Mouse (Mus musculus) lung, postnatal 25 days (tissue): Measurements from ENCODE around the gene Ube2q1.
"Not testable (repeated sequence)": the region's sequence is repeated elsewhere in the genome, so short reads cannot be mapped to it uniquely, and the experiment has no call there.

Experiments
- DNase-seq: peaks from one replicate; pipeline ENCODE4 v3.0.0; 2022; ENCODE audit warnings: low spot score

Gene Ube2q1

DNA sequence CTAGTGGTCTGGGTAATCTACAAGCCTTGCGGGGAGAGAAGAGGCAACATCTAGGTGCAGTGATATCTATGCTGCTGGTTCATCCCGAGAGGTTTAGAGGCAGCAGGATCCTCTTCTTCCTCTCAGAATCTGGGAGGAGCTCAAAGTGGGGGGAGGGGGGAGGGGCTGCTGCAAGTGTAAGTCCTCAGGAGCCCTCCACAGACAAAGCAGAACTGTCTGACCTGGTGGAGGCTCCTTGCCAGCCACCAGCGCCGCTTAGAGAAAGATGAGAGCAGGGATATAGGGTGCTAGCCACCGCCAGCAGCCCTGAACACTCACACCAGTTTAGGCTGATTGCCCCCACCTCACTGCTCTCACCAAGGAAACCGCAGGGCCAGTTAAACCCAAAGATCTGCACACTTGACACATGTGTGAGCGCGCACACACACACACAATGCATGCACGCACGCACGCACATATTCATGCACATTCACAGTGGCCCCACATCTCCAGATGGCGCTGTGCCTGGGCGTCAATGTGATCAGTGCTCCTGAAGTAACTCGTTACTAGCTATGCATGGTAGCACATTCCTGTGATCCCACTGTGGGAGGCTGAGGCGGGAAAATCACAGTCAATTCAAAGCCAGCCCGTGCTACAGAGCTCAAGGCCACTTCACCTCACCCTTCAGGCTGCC is 15.4 kb downstream of the Ube2q1 start:
- no peak for DNase-seq

DNA sequence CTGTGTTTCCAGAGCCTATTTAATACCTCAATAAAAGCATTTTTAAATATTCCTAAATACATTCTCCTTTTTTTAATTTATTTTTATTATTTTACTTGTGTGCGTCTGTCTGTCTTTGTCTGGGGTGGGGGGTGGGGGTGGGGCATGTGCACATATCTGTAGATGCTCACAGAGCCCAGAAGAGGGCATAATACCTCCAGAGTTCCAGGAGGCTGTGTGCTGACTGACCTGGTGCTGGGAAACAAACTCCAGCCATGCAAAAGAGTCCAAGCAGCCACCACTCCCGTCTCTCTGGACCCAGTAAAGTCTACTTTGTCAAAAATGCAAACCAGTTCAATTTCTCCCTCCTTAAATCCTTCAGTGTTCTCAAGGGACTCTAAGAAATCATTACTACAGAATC is 21.2 kb downstream of the Ube2q1 start:
- no peak for DNase-seq

DNA sequence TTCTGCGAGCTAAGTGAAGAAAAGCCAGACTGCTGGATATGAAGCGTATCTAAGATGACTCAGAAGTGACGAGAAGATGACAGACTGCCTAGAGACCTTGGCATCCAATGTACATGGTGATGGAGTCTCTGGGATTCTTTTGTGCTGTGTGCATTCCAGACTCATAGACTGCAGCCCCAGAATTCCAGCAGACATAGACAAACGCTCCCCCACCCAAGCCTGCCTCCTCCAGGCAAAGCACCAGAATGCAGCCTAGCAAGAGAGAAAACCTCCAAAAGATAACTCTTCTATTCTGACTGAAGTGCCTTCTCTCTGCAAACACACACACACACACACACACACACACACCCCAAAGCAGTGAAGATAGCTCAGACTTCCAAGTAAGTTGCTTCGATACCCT is 22.3 kb downstream of the Ube2q1 start:
- DNase-seq, result no peak

DNA sequence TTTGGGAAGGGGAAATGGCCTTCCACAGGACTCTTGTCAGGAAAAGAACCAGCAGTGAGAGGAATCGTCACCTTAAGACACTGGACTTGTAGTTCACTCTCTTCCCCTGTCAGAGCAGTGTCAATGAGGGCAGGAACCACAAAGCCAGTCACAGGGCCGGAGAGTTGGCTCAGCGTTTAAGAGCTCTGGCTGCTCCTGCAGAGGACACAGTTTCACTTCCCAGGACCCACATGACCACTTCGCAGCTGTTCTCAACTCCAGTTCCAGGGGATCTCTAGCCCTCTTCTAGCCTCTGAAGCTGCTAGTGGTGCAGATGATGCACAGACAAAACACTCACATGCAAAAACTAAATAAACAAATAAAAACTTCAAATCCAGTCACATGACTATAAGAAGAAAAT is 22.9 kb downstream of the Ube2q1 start:
- peak; percentile 26 for DNase-seq

DNA sequence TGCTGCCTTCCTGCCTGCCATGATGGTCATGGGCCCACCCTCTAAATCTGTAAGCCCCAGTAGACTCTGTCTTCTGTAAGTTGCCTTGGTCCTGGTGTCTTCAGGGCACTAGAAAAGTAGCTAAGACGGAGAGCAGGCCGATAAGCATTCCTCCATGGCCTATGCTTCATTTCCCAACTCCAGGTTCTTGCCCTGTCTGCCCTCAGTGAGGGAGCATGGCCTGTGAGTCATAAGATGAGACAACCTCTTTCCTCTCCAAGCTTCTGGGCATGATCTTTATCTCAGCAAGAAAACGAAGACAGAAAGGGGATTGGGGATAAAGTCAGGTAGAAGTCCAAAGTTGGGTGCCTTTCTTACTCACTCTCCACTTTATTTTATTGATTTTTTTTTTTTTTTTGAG is 25.1 kb downstream of the Ube2q1 start:
- DNase-seq, result no peak

DNA sequence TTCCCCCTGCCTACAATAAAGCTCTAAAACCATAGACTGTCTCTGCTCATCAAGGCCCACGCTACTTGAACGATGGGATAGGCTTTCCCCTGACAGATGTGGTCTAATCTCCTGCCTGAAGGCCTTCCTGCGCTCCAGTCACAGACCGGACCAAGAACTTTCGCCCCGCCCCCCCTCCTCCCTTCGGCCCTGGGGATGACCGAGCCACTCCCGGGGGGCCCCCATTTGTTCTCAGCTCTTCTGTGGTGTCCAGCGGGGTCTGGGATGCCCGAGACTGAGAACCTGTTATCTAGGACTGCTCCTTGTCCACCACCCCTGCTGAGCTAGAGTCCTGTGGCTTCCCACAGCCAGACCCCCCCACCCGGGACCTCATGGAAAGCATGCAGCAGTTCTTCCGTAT is 26.1 kb downstream of the Ube2q1 start:
- DNase-seq, result no peak

DNA sequence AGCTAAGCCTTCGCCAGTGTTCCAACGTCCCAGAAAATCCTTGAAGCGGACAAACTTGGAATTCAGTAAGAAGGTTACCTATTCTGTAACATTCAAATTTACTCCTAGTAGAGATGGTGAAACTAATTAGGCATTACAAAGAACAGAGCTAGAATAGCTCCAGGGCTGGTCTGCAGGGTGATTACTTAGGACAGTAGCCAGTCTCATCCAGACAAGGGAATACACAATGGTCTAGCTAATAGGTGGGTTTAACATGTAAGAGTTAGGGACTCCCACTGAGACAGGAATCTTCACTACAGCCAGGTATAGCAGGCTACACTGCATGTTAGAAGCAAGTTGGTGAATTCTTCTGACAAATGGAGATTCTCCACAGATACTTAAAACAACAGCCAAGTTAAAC is 26.7 kb downstream of the Ube2q1 start:
- not testable (repeated sequence) for DNase-seq

DNA sequence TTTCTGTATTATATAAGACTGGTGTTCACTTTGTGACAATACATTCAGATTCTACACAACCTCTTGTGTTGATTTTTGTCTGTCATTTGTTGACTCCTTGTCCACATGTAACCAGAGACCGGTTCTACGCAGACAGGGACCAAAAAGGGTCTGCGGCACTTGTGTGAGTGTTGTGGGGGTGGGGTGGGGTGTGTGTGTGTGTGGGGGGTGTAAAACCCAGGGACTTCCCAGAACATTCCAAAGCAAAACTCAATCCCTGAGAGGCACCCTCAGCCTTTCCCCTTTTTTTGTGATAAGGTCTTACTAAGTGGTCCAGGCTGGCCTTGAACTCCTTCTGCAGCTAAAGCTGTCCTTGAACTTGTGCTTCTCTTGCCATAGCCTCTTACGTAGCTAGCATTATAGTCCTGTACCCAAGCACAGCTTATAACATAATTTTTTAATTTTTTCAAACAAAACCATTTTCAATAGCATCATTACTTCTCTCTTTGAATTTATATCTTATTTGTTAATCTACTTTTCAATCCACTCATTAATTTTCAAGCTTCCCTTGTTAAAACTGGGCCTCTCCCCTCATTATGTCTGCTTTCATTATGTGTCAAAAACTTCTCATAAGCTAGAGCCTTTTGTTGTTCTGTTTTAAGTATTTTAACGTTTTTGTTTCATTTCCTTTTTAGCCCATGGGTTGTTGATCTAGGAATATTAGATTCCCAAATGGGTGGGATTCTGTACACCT is 27.5 kb downstream of the Ube2q1 start:
- DNase-seq, result no peak

DNA sequence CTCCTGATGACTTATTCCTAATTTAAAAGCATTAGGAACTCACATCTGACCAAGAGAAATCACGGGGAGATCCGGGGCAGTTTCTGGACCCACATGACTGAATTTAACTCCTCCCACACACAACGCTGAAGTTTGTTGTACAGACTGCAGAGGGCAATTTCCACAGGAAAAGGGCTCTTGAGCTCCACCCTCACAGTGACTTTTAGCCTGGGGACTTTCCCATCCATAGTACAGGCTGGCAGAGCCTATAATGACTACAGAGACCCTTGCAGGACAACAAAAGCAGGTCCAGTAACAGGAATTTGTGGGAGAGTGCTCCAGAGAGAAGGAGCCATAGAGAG is 28.1 kb downstream of the Ube2q1 start:
- peak; percentile 57 for DNase-seq

DNA sequence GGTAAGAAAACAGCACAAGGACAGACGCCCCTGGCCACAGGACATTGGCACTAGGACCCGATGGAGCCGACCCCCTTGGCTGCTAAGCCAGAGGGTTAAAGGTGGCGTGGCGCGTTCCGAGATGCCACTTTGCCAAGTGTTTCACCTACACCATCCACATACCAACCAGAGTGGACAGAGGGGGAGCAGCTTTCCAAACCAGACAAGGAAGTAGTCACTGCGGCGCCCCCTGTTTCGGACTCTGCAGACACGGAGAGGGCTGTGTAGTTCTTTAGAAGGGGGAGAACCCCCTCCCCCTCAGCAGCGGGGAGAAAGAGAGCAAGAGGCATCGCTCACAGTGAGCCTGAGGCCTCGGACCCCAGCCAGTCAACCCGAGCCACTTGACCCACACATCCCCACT is 29.5 kb downstream of the Ube2q1 start:
- DNase-seq, result no peak

DNA sequence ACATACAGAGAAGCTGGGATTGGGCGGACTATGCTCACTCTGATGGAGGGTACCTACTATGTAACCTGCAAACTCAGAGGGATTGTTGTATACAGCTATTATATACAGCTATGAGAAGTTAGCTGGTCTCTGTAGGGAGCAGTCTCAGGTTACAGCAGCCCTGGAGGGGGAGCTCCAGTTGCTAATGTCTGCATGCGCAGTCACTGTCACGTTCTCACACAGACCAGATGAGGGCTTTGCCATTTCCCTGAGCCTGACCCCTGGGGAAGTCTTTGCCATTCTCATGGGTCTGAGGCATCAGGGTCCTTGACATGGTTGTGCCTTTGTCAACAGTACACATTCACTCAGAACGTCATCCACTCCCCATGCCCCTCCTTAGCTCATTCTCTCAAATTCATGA is 31.8 kb downstream of the Ube2q1 start:
- no peak for DNase-seq

DNA sequence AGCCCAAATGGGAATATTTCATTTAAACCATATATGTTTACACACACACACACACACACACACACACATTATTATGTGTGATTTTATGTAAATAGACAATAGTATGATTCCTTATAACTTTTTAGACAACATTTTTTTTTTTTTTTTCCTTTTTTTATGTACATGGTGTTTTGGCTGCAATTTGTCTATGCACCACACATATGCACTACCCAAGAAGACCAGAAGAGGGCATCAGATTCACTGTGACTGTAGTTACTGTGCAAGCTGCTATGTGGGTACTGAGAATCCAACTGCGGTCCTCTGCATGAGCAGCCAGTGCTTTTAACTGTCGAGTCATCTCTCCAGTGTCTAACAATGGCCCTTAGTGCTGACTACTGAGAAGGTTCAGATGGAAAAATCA is 33.3 kb downstream of the Ube2q1 start:
- no peak for DNase-seq

DNA sequence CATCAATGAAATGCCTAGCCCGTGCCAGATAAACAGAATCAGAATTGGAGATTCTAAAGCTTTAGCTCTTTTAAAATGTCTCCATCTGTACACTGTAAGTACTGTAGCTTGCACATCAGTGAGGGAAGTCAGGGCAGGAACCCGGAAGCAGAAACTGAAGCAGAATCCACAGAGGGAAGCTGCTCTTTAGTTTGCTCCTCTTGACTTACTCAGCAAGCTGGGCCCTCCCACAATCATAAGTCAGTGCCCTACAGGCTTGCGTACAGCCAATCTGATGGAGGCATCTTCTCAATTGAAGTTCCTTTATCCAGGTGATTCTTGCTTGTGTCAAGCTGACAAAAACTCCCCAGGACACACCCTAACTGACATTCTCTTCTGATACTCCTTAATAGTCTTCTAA is 33.8 kb downstream of the Ube2q1 start:
- DNase-seq, result no peak

DNA sequence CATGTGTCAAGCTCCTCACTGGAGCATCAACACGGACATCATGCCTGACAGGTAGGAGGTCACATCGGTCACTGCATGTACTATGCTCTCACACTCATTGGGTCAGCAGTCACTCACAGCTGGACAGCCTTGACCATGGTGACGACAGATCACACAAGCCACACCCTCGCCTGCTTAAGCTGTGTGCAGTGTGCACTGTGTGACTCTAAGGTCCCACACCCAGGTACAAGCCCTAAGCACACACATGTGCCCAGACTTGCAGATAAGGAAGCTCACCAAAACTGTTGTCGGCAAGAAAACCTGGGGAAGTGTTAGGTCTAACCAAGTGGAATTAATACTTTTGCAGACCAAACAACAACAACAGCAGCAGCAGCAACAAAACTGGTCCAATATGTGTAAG is 34.5 kb downstream of the Ube2q1 start:
- no peak for DNase-seq

DNA sequence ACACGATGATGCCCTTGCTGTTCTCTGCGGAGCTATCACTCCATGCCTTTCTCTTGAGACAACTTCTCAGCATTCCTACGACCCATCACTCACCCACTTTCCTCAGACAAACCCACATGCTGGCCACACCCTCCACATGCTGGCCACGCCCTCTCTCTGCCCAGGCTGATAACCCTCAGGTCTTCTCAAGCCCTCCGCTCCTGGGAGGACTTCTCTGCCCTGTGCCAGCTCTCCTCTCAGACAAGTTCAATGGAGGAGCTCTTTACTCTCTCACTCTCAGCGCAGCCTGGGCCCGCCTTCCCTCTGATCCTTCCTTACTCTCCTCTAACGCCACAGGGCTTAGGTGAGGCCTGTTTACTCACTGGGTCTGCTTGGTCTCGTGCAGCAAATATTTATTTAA is 35.2 kb downstream of the Ube2q1 start:
- DNase-seq, result no peak

DNA sequence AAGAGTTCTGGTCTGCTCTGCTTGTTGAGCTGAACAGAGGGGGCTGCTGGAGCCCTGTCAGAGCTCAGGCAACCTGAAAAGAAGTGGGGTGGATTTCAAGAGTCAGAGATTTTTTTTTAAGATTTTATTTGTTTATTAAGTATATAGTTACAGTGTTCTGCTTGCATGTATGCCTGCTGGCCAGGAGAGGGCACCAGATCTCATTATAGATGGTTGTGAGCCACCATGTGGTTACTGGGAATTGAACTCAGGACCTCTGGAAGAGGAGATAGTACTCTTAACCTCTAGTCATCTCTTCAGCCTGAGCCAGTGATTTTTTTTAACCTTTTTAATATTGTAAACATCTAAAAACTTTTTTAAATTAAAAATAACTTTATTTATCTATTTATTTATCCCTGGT is 37.4 kb downstream of the Ube2q1 start:
- no peak for DNase-seq

DNA sequence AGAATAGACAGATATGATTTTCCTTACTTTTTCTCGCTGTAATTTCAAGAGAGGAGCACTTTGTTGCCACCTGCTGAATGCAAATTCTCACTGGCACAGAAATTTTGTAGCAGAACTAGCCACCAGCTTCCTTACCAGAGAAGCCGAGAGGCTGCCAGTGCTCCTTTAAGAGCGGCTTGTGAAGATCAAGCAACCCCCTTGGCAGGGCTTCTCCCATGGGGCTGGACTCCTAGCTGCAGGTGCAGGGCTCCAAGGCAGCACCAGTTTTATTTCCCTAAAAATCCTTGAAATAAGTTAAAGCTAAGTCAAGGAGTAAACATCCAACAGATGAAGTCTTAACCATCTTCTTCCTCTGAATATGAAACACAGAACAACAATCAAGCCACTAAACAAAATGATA is 38.8 kb downstream of the Ube2q1 start:
- no peak for DNase-seq

DNA sequence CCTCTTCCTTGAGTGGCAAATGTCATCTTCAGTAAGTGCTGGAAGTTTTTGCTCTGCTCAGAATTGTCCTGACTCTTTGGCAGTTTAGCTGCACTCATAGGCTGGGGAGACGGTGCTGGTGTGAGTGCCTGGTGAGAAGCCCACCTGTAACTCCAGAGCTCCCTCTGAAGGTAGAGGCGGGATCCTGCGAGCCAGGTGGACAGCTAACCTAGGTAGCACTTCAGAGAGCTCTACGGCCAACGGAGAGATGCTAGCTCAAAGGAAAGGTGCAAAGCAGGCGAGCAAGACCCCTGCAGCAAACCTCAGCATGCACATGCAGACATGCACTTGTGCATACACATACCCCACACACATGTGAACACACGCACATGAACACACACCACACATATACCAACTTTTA is 40.6 kb downstream of the Ube2q1 start:
- DNase-seq, result no peak

DNA sequence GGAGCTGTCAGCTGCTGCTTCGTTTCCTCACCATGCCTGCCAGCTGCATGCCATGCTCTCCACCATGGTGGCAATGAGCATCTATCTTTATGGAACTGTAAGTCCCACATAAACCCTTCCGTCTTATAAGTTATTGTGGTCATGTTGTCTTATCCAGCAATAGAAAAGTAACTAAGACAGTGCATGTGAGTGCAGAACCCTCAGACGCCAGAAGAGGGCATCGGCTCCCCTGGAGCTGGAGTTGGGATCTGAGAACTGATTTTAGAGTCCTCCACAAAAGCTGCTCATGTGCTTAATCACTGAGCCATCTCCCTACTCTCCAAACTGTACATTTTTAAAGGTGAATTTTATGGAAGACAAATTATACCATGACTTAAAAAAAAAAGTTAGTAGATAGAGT is 43.6 kb downstream of the Ube2q1 start:
- peak; percentile 56 for DNase-seq

DNA sequence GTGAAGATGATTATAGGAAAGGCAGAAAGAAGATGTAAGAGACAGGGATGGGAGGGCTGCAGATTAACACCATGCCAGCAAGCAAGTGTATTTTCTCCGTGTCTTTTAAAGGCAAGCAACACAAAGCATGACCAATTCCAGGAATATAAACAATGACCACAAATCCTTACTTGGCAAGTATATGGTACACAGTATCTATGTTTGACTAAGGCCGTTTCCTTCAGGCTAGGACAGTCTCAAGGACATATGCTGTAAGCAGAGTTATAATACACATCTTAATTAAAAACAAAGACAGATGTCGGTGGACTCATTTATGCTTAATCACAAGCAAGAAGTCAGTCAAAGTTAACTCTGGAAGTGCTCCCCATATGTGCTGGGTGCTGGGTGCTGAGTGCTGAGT is 45.2 kb downstream of the Ube2q1 start:
- DNase-seq, result no peak

DNA sequence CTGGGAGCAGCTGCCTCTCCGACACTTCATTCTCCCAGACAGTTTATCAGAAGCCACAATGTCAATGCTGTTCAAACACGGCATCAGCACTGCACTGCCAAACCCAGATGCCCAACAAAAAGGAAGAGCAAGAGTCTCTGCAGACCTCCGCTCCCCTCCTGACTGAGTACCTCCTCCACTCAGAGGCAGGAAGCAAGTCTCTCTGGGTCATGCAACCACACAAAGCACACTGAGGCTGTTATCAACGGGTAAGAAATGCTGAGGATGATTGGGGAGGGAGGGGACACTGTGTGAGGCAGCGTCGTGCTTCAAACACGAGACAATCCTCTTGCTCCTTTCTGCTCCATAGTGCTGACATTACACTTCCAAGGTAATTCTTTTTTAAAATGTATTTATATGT is 46.5 kb downstream of the Ube2q1 start:
- no peak for DNase-seq

DNA sequence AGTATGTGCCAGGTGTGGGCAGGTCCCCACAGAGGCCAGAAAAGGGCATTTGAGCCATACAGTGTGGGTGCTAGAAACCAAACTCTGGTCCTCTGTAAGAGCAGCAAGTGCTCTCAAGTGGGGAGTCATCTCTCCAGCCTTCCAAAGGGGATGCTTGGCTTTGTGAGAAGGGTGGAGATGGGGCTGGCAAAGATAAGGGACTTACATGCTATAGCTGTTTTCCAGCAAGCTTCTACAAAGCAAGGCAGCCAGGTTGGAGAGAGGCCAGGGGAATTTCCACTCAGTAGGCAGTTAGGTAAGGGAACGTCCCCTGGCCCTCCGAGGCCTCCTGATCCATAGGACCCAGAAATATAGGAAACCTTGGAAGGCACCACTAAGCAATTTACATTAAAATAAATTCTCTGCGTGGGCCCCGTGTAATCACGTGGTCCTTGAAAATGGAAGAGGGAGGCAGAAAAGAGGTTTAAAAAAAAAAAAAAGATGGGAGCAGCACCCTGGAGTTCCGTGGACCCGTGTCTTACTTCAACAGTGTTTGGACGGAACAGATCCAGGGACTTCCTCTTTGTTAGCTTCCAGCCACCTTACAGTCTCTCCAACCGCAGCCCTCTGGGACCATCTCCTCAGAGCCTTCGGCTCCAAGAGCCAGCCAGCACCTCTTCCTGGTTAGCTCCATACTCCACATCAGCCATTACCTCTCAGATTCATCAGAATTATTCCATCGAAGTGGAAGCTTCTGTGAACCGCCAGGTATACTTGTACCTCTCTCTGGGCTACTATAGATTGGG is 47.1 kb downstream of the Ube2q1 start:
- no peak for DNase-seq

DNA sequence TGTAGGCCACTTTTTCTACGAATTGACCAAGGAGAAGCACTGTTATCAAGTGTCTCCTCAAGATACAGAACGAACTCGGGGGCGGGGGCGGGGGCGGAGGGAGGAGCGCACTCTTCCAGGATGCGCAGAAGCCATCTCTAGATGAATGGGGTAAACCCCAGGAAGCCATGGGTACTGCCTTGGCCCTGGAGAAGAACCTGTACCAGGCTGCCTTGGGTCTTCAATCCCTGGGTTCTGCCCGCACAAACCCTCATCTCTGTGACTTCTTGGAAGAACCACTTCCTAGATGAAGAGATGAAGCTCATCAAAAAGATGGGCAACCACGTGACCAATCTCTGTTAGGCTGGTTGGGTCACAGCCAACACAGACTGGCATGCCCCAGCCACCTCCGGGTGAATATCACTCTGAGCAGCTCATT is 47.7 kb downstream of the Ube2q1 start:
- no peak for DNase-seq
